Mouse (Mus musculus): ENCODE measurements at regions not wholly inside any gene's neighbourhood (a gene's known extent, or its start where the extent isn't known, plus 50 kb on each side); places are given as distances from the start of the nearest gene placed in this dataset.

- TF ChIP-seq EP300 (IDR thresholded peaks at IDR 0.05) = no peak
- TF ChIP-seq CTCF (IDR thresholded peaks at IDR 0.05) = no peak
These were observed 220.0 kb downstream of the Adgb start for GRCm38 (mm10) chr10:10252136-10252535.

All from lung, postnatal 0 days (tissue).